Mouse (Mus musculus) ovary, postnatal 14 days (tissue): ENCODE measurements at regions not wholly inside any gene's neighbourhood (a gene's known extent, or its start where the extent isn't known, plus 50 kb on each side); places are given as distances from the start of the nearest gene placed in this dataset.

Experiments
- DNase-seq: peaks from one replicate; pipeline ENCODE4 v3.0.0; 2022; ENCODE audit warnings: low spot score

DNA sequence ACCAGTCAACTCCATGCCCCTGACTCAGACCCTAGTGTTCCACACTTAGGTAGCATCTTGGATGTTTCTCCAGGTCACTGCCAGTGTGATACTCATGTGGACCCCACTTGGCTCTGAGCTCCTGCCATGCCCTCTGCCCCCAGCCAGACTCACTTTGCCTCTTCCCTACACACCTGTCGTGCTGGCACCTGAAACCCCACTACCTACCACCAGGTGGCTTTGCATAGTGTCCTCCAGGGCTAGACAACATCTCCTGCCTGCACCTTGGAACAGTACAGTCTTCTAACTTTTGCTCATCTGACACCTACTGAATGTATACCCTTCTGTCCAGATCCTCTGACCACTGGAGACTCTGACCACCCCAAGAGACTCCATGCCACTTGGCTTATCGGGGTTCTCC, 80.6 kb downstream of the Fam53a start:
- no peak for DNase-seq

DNA sequence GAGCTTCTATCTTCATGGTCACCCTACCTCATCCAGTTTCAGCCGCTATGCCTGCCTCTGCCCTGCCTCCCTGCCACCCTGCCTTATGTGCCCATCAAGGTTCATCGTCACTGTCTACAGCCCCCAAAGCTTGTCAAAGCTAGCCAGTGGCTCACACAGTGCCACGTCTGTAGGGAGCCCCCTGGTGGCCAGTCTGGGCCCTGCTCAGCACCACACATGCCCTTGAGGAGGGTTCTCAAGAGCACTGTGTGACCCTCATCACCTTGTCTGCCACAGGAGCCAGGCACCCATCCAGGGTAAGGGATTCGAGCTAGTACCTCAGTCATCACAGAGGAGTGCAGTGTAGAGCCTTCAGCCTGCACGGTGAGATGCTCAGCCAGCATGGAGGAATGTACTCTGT, 86.1 kb downstream of the Fam53a start:
- peak; percentile 42 for DNase-seq

DNA sequence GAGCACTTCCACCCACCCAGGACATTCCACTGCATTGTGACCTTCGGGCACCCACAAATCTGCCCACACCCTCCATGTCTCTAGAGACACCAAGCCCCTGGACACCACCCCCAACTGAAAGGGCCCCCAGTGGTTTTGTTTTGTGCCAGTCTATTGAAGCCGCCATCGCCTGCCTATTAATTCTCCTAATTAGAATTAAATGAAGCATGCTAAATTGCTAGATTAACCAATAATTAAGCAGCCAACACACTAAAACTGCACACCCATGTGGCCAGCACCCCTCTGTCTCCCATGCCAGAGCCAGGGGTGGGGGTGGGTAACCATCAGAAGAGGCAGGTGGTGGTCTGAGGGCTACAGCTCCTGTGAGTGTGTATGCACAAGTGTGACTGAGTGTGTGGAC, 86.8 kb downstream of the Fam53a start:
- no peak for DNase-seq

DNA sequence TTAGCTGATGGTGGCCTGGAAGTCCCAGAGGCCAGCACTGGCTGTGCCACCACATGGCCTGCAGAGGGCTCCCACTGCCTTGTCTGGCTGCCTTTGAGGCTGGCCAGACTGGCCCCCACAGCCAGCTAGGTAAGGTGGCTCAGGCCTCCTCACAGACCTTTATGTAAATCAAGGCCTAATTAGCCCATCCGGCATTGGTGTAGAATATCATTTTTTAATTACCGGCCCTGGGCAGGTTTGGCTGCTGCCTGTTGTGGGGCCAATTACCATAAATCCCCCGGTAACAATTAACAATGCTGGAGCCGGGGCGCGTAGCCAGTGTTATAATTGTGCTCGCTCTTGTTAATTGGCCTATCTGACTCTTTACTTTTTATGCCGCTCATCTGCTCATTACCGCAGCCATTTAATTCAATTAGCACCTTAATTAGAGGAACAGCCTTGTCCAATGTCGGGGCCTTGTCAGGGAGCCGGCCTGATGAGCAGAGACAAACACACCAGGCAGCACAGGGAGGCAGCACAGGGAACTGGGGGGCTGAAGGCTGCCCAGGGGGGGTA, 87.4 kb downstream of the Fam53a start:
- DNase-seq: no peak

DNA sequence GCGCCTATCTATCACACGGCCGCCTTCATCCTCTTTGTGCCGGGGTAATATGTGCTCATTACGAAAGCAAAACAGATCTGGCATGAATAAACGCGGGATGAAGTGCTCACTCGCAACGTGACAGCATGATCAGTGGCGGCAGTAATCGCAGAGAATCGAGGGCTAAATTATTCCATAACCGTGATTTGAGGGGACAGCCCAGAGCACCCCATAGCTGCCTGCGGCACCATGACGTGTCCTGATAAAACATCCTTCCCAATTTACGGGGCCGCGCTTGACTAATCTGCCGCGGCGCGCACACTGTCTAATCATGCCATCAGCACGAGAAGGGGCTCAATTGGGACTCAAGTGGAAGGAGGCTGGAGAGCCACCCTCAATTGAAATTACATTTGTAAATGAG, 89.2 kb downstream of the Fam53a start:
- DNase-seq: no peak

DNA sequence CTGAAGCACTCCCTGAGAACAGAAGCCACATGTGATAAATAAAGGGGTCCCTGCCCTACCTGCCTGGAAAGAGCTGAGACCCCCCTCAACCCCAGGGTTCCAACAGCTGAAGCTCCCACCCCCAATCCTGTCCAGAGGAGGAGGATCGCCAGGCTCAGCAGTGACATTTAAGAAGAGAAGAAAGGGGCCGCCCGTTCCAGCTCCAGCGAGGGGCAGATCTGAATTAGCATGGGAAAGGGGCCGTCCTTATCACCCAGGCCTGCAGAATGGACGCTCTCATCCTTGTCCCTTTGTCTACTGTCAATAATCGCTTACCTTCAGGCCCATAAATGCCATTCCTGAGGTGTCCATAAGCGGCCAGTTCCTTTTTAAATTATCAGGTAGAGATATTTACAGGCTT, 92.0 kb downstream of the Fam53a start:
- no peak for DNase-seq

DNA sequence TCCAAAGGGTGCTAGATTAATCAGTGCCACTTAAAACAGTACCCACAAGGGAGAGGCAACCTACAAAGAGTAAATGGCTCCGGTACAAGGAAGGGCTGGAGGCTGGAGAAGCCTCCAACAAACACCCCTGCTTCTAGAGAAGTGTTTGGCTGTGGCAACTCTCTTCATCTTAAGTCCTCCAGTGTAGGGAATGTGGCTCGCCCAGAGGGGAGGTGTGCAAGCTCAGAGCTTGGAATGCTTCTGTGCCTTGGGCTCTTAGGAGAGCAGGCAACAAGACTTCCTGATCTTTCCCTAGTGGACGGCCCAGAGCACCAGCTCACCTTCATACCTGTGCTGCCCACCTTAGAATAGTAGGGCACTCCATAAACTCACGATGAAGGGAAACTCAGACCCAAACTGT, 92.4 kb downstream of the Fam53a start:
- no peak for DNase-seq

DNA sequence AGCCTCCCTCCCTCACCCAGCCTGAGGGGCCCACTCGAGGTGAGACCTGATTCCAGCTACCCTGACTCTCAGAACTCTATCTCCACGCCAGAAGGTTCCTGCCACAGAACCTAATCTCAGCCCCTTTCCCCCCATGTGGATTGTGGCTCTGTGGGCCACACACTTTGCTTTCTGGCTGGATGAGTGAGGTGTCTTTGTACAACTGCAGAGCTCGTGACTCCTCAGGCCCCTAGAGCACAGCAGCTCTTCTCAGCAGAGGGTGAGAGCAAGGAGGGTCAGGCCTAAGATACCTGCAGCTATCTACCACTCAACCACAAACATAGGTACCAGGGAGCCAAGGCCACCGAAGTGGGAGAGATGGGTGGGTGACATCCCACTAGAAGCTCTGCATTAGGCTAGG, 93.2 kb downstream of the Fam53a start:
- DNase-seq: no peak

DNA sequence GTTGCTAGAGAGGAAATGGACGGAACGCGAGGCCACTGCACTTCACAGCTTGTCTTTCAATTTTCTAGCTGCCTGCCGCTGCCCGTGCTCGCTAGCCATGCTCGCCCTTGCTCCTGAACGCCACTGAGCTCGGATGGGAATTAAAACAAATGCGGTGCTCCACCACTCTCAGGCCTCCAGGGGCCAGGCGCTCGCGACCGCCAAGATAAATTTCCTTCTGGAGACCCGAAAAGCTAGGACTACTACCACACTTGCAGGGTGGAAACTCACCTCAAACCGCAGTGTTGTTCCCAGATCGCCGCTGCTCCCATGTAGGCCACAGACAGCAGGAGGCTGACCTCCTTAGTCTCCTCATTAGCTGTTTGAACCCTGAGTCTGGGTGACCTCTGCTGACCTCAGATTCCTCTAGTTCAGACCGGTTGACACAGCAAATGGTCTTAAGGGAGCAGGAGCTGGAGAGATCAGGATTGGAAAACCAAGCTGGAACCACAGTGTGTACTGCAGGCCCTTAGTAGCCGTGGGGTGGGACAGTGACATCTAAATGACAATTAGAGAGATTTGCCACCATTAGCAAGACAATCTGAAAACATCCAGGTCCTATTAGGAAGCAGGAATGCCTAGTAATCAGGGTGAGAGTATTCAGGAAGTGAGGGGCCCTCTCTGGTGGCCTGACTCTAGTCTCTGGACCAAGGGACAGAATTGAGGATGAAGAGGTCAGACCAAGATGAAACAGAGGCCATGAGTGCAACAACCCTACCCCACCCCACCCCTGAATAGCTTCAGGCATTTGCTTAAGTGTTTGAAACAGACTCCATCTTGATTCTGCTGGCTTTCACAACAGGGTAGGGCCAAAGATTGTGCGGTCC, 94.1 kb downstream of the Fam53a start:
- no peak for DNase-seq

DNA sequence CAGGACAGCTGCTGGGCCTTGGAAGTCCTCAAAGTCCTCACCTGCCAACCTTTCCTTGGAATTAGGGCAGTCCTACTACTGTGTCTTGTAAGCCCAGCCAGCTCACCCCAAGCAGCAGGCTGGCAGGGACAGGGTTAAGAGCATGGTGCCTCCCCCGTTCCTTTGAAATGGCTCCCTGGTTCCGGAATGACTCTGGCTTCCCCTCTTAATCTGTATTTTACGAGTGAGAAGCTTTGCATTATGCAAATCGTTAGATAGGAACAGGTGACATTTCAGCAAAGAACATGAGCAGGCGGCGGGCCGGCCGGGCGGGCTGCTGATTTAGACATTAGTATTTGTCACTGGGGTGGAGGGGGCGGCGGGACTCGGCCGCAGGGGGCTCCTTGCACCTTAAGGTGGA, 95.1 kb downstream of the Fam53a start:
- DNase-seq: no peak

DNA sequence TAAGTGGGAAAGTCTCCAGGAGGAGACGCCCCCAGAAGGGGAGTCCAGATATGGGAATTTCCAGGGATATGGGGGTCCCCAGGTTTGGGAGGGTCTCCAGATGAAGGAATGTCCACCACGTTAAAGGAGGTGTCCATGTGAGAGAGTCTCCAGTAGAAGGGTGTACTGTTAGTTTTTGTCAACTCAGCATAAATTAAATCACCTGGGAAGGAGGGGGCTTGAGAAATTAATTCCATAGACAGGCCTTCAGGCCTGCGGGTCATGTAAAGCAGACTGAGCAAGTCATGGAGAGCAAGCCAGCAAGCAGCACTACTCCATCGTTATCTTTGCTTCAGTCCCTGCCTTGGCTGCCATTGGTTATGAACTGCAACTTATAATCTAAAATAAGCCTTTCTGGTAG, 96.2 kb downstream of the Fam53a start:
- no peak for DNase-seq

DNA sequence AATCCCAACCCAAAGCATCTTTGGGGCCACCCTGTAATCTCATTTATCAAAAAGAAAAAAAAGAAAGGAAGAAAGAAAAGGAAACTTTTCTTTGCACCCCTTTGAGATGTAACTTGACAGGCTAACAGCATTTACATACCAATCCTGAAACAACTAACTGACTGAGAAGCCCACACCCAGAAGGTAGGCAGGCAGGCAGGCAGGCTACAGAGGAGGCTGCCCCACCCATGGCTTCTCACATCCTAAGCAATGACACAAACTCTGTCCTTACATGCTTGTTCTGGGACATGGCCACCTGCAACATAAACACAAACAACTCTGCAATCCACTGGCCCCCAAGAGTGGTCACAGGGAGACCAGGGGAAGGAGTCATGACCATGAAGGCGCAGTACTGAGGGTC, 97.5 kb upstream of the Nkx1-1 start:
- no peak for DNase-seq

DNA sequence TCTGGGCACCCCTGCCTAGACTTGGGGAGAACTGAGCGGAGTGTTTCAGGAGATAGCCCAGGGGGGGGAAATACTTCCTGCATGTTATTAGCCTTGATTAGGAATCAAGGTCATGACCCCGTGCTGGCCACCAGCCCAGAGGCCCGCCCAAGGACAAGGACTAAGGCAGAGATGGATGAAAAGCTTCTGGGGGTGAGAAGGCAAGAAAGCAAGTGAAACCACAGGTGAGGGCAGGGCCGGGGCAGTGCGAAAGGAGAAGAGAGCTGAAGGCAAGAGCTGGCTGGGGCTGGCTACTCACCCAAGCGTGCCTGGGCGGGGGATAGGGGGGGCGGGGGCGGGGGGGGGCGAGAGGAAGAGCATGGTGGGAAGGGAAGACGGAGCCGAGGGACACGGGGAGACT, 96.0 kb upstream of the Nkx1-1 start:
- no peak for DNase-seq

DNA sequence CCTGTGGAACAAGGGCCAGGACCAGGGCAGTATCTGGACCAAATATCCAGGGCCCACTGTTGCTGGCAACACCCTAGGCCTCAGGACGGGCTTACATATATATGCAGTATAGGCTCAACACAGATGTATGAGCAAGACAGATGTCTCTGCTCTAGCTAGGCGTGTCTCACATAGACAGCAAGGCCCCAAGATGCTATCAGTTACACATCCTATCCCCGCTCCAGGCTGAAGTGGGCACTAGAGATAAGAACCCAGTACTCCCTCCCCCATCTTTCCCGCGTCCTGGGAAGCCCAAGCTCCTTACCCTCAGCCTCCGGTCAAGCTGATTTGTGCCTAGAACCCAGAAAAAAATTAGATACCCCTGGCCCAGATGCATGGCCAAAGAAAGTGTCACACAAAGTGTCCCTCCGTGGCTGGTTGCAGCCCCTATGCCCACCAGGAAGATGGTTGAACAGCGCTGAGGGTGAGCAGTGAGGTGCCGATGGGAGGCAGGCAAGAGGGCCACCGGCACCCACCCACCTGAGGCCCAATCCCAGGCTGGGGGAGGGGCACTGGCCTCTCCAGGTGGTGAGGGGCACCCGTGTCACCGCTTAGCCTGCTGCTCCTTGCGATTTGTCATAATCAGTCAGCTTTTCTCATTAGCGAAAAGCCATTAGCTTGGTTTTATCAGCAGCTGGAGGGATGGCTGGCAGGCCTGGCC, 95.3 kb upstream of the Nkx1-1 start:
- no peak for DNase-seq

DNA sequence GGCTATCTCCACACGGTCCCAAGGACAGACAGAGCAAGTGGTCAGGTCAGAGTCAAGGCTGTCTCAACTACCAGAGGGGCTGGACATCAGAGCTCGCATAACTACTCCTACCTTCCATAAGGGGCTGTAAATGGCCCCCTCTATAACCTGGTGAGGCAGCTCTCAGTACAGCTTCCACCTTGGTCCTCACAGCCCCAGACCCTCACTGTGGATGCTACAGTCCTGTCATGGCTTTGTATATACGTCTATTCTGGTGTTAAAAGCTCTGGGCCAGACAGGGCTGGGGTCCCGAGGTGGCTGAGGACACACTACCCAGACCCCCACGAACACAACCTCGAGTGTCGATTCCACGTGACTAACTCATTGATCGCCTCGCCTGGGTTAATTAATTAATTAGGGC, 94.0 kb upstream of the Nkx1-1 start:
- no peak for DNase-seq

DNA sequence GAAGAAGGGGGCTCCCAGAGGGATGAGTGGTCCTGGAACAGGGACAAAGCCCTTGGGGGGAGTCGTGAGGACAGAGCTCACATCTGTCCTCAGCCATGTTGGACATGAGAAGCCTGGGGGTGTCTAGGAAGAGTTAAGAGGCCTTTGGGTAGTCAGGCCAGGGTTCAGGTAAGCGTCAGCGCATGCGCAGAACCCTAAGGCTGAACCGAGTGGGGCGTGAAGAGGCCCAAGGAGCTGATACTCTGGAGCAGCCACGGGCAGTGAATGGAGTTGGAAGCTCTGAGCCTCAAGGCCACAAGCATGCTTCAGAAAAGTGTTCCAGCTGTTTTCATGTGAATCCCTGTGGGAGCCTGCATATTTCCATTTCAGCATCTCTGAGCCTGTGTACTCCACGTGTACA, 93.5 kb upstream of the Nkx1-1 start:
- no peak for DNase-seq

DNA sequence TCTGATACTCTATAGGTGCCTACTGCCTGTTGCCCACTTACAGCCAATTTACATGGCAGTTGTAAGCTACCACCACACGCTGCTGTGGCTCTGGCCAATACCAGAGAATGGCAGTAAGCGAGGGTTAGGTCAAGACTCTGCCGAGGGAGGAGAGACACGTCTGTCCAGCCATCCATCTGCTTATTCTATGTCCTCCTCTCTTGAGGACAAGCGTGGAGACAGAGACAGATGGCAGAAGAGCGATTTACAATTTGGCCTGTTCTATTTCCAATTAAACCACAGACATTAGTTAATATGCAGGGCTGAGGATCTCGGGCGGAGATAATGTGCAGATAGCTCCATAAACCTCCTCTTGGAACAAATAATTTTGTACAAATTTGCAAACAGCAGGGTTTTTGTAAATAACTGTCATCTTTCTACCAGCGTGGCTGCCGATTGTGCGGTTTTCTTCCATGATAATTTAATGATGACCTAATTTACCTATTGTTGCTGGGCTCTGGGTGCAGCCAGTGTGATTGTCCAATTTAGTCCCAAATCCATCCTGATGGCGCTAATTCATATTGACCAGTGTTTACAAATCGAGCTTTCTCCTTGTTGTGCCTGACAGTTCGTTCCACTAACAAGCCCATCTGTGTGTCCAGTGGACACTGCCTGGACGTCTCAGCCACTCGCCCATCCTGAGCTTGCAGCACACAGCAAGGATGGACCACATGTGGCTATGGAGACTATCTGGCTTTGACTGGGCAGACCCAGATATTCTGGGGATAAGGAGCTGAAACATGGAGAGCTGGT, 88.4 kb upstream of the Nkx1-1 start:
- DNase-seq: no peak

DNA sequence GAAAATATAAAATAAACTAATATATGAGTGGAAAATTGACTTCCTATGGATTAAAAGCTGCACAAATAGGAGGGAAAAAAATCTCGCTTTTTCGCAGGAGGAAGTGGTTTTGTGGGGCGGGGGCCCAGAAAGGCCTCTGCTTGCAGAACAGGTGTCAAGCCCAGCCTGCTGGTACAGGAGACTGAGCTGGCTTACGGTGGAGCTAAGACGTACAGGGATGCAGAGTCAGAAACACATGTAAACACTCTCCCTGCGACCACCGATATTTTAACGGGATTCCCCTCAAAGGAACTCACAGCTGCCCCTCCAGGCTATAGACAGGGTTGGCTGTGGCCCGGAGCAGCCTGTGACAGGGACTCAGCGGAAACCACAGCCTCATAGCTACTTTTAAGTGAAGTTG, 87.1 kb upstream of the Nkx1-1 start:
- no peak for DNase-seq

DNA sequence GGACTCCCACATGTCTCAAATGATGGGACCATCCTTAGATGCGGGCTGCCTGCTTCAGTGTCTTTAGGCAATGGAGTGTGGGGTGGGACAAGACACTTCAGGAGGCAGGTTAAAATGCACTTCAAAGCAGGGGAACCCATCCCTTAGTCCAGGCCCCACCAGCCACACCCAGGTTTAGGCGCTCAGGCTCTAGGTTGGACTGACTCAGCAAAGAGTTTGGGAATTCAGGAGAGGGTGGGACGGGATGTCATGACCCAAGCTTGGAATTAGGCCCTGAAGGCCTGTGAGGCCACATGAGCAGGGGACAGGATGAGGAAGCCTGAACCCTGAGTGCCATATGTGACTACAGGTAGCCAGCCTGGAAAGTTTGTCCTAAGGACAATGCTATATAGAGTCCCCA, 85.6 kb upstream of the Nkx1-1 start:
- no peak for DNase-seq

DNA sequence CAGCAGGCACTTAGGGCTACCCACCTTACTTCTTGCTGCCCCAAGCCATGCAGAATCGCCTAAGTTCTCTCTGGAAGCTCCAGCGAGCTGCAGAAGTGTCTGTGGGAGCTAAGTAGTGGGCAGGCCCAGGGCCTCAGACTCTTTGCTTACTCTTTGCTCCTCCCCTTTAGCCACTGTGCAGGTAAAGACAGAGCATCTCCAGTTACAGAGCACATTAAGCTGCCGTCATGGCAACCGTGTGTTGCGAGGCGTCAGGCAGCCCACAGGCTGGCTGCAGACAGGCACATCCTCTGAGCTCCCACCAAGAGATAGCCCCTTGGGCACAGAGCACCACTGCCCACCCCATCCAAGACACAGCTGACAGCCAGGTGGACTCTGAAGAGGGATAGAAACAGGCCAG, 85.1 kb upstream of the Nkx1-1 start:
- DNase-seq: no peak

DNA sequence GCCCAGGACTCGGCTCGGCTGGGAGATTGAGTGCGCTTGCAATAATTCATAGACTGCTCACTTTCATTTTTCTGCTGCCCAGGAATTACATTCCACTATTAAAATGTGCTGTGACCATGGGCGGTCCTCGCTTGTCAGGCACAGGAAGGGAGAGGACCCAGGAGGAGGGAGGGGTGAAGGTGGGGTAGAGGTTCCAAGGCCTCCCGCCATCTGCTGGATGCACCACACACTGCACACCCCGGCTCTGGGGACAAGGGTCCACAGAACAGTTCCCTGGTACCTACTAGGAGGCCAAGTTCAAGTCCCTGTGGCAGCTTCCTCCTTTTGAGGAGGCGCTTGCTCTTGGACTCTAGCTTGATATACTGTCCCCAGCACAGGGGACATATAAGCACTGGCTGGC, 83.8 kb upstream of the Nkx1-1 start:
- no peak for DNase-seq

DNA sequence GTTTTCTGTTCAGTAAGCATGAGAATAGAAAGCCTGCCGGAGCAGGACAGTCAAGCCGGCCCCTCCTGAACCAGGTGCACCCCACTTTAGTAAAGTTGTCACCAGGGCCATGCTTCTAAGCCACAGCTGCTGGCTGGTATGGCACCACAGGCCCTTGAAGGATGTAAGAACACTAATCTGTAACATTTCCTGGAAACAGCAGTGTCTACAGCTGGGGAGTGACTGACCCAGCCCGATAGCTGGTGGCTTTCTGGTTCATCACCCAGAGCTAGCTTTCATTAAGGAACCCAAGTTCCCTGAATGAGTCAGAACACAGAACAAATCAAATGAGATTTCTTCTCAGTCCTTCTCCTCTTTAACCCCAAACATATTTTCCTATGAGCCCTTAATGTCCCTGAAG, 82.4 kb upstream of the Nkx1-1 start:
- DNase-seq: no peak
